Mouse (Mus musculus): ENCODE data around the gene Ccdc88c. TPM values are rescaled to one million over a fixed set of nuclear protein-coding genes. Genes with fewer than 3 reads are reported as not detected.
A peak's percentile ranks its signal among the peaks of the same experiment; 100 is the strongest.
"Not testable (repeated sequence)": the region's sequence is repeated elsewhere in the genome, so short reads cannot be mapped to it uniquely, and the experiment has no call there.

Ccdc88c gene
- total RNA-seq, 2 experiments from 2014 or later = 29.4 to 32.6 TPM

GRCm38 (mm10) chr12:101016412-101016928 is 12.4 kb downstream of the Ccdc88c start:
- DNase-seq = no peak

GRCm38 (mm10) chr12:101015926-101016325 is 12.9 kb downstream of the Ccdc88c start:
- DNase-seq = no peak

DNA sequence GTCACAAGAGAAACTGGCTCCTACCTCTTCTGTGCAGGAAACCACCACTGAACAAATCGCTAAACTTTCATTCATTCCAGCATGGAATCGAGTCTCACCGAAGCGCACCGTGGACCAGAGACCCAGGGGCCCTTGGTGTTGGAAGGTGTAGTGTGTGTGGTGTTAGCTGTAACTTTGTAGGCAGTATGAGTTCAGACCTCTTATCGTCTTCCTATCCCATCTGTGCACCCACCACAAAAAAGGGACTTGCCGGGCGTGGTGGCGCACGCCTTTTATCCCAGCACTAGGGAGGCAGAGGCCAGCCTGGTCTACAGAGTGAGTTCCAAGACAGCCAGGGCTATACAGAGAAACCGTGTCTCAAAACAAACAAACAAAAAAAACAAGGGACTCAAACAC is 13.7 kb downstream of the Ccdc88c start:
- no peak for DNase-seq

GRCm38 (mm10) chr12:101014549-101015164 is 14.2 kb downstream of the Ccdc88c start:
- no peak for DNase-seq

GRCm38 (mm10) chr12:101013668-101014067 is 15.2 kb downstream of the Ccdc88c start:
- DNase-seq = not testable (repeated sequence)

GRCm38 (mm10) chr12:101013078-101013665 is 15.7 kb downstream of the Ccdc88c start:
- DNase-seq = no peak

GRCm38 (mm10) chr12:101012197-101013077 is 16.4 kb downstream of the Ccdc88c start:
- no peak for DNase-seq

DNA sequence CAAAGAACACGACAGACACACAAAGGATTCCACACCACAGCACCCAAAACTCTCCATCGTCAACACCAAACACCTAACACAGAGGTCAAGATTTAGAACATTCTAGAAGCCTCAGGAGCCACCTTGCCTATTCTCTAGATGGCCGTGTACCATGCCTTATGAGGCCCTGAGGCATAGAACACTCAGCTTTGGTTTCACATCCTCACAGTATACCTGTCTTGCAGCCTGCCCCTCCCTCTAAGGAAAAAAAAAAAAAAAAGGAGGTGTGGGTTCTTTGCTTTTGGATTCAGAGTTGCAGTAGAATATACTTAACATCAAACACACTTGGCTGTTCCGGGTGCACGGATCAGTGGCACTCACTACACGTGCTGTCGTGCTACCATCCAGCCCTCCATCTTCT is 17.8 kb downstream of the Ccdc88c start:
- DNase-seq = no peak

DNA sequence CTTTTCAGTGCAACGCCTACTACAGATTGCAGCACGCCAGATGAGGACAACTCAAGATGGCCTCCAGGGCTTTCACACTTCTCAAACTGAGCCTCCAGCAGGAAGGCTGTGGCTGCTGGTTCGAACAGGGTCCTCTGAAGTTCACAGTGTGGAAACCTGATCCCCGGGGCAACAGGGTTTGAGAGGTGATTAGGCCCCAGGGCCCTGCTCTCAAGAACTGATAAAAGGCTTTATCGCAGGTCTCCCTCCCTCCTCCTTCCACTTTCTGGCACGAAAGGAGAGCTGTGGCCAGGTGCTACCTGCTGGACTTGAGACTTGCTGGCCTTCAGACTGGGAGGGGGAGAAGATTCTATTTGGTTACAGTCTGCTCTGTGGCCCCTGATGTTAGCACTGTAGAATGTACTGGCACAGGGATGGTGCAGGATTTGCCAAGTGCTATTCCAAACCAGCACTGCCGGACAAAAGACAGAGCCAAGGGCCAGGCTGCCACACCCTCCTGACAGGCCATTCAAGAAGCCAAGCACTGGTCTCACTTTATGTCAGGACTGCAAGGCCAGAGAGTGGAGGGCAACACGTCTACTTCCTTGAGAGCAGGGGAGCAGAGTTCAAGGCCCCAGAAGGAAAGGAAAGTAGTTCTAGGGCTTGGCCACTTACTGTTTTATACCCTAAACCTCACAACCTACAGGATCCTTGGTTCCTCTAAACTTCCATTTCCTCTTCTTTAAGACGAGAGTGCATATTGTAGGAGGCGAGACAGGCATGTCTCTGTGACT is 18.5 kb downstream of the Ccdc88c start:
- DNase-seq = no peak

DNA sequence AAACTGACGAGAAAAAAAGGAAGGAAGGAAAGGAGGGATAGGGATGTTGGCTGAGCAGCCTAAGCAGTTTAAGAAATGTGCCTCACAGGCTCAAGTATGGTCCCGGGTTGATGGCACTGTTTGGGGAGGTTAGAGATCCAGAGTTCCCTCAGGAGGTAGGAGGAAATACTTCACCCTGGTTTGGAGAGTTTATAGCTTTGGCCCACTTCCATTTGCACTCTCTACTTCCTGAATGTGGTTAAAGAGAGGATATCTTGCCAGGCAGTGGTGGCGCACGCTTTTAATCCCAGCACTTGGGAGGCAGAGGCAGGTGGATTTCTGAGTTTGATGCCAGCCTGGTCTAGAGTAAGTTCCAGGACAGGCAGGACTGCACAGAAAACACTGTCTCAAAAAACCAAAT is 19.6 kb downstream of the Ccdc88c start:
- no peak for DNase-seq

DNA sequence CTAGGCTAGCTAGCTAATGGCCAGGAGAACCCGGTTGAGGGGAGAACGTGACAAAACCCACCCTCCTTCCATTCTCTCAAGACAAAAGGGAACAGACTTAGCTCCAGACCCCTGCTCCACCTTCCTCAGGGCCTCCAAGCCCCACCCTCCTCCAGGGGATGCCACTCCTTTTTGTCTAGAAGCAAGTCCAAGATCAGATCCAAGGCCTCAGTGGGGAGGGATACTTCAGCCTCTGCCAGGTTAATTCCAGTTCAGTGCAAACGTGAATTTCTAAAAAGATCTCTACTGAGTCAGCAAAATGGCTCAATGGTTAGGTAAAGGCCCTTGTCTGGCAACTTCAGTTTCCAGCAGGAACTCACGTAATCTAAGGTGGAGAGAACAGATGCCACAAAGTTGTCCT is 20.2 kb downstream of the Ccdc88c start:
- DNase-seq = no peak

DNA sequence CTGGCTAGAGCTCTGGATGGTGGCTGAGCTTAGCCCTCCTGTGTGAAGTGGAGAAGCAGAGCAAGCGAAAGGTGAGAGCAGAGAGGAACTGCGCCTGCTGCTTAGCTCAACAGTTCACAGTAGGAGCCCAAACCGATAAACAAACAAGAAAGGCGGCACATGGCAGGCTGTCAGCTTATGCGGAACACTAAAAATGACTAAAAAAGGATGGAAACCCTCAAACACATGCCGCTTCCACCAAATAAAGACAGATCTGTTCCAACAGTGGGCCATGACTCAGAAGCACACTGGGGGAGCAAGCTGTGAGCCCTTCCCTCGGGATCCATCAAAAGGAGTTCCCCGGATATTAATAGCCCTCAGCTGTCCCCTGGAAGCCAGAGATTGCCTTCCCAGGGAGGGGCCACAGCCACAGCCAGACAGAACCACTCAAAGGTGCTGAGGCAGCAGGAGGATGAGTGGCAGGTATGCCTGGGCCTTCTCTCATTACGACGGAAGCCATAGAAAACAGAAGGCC is 20.8 kb downstream of the Ccdc88c start:
- peak; percentile 64 to 72 for DNase-seq

GRCm38 (mm10) chr12:101007427-101007826 is 21.4 kb downstream of the Ccdc88c start:
- DNase-seq = no peak

DNA sequence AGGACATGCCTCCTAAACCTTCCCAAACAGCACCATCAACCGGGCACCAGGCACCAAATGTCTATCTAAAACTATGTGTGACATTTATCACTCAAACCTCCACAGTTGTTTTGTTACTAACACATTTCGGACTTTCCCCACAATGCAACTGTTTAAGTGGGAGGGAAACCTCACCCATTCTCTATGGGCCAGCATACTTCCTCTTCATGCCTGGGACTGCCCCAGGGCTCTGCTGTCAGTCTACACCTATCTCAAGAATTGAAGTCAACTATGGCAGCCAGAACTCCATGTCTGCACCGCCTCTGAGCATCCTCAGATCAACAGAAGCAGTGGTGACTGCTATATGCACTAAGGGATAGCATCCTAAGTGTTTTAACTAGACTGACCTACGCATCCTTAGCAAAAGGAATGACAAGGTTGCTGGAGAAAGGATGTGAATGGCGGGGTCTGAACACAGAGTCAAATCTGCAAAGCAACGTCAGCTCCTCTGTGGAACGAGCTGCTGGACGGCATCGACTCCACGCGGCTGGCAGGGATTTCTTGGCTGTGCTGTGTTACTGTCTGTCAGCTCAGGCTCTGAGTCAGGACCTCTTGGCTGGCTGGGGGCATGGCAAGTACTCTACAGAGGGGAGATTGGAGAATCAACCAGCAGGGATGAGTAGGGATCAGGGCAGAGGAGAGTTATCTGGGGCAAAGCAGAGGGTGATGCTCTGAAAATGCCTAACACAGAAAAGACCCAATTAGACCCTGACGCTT is 23.0 kb downstream of the Ccdc88c start:
- no peak for DNase-seq

DNA sequence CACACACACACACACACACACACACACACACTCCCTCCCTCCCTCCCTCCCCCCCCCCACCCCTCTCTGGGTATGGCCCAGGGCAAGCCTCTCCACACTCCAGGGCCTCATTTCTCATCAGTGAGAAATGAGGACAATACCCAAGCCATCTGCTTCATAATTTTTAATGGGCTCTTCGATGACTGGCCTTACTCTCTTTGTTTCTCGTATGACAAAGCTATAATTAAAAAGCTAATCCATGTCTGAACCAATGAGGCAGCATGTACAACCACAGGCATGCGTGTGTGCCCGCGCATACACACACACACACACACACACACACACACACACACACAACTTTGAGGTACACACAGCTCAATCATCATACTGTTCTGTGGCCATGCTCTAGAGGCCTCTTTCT is 23.9 kb downstream of the Ccdc88c start:
- DNase-seq = no peak

- no peak for DNase-seq
These were observed 25.9 kb downstream of the Ccdc88c start for GRCm38 (mm10) chr12:101002801-101003513.

DNA sequence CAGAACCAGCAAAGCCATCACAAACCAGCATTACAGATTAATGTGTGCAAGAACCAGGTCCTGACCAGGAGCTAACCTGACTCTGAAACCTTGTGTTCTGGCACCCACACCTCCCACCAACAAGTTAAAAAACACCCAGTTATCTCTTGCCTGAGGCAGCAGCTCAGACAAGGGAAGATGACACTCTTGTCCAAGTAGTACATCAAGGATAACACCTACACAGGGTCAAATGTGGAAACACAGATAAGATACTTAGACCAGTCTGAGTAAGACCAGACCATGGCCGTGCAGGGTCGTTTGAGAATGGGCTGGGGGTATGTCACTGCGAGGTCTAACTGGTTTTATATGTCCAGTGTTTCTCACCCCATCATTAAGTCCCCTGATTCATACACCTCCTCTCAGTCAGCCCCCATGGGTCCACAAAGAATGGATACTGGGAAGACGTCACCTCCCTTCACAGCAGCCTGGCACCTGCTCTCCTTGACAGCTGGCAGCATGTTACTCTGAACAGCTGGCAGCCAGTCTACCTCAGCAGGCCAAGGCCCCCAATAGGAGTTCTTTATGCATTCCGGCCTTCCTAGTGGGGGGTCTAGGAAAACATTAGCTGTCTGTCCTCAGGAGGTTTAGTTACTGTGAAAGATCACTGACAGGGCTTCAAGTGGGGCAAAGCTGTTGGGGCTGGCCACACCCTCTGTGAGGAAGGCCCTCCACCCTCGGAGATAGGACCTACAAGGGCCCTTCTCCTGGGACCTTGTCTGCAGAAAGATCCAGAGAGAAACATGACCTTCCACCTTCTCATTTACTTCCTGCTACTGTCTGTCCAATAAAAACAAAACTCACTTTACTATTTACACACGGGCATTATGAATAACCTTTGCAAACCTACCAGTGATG is 29.5 kb downstream of the Ccdc88c start:
- no peak for DNase-seq

DNA sequence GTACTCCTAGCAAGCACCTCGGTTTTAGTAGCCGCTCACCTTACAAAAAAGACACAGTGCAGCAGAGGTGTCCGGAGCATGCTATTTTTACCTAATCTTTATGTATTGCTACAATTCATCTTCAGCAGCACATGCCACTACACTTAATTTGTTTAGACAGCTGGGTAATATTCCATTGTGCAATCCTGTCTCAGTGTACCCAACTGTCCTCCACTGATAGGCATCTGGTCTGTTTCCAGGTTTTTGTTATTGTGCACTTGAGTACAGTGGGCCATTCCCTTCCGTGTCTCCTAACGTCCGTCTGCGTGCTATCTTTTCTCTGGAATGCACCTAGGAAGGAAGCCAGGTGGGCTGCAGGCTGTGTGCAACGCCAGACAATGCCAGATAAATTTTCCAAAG is 30.3 kb downstream of the Ccdc88c start:
- DNase-seq = no peak

GRCm38 (mm10) chr12:100997830-100998563 is 30.9 kb downstream of the Ccdc88c start:
- no peak for DNase-seq

All from layer of hippocampus, postnatal 36 days (tissue).